In genomic region chr10:128908778-128909448, GRCm38 (mm10) we compare ENCODE assay signal across 8 mouse cellular contexts. TPM values are rescaled to one million over a fixed set of nuclear protein-coding genes. Genes with fewer than 3 reads are reported as not detected.
A peak's percentile ranks its signal among the peaks of the same experiment; 100 is the strongest.
DNase-seq lines count a peak whose midpoint lies in the region; ATAC-seq and TF ChIP-seq lines count a peak whose summit lies in the region.

No protein-coding gene starts in this region.

- peak; percentile 73 for DNase-seq in MN1 (ENCODE audit: low spot score)
- DNase-seq in liver, postnatal 0 days, result no peak
- DNase-seq in ovary, postnatal 36 days (ENCODE audit: low spot score), result no peak
- no peak for DNase-seq in left cerebral cortex, adult 9 months (ENCODE audit: low spot score in 2 of 2)
- DNase-seq in spleen, postnatal 36 days (ENCODE audit: low spot score in 2 of 2), result no peak
- DNase-seq in thymus, postnatal 4 days, result no peak

- H3K4me3 ChIP-seq in intestine, embryonic 15.5 days (replicated peaks), result peak overlapping the region; percentile 75
- H3K4me3 ChIP-seq in liver, postnatal 0 days (ENCODE audit: low read depth, low read length), result peak overlapping the region; percentile 71

- peak overlapping the region; percentile 92 for H3K27ac ChIP-seq in intestine, embryonic 15.5 days
- H3K27ac ChIP-seq in liver, postnatal 0 days (ENCODE audit: low read depth), result peak overlapping the region; percentile 73

- 47% methylated on average over 13 of the region's 13 CpGs for WGBS in intestine, embryonic 15.5 days
- WGBS in liver, postnatal 0 days (ENCODE audit: insufficient replicate concordance), result 62% methylated on average over 13 of the region's 13 CpGs

- peaks cover 6% of the 10 kb centered on the region for H3K36me3 ChIP-seq in intestine, embryonic 15.5 days
- 0 out of 2 replicates have a peak, but pooled peaks cover 9% of the 10 kb centered on the region for H3K36me3 ChIP-seq in liver, postnatal 0 days (replicated peaks; ENCODE audit: insufficient read depth, low read length)

- 0 out of 2 replicates have a peak, but pooled peaks have one; percentile 0 for ATAC-seq in common myeloid progenitor, adult 5-6 weeks (replicated peaks; ENCODE audit: low read depth, poor library complexity, severe bottlenecking)
- peak; percentile 56 for ATAC-seq in intestine, embryonic 15.5 days
- ATAC-seq in liver, postnatal 0 days, result no peak

- peak overlapping the region; percentile 84 for H3K4me2 ChIP-seq in intestine, embryonic 15.5 days (replicated peaks)
- peak overlapping the region; percentile 68 for H3K4me2 ChIP-seq in liver, postnatal 0 days (ENCODE audit: low read depth, low read length)

- peaks cover 21% of the 10 kb centered on the region for H3K4me1 ChIP-seq in intestine, embryonic 15.5 days (replicated peaks)
- peaks cover 2% of the 10 kb centered on the region; the same call in 1 of the 2 replicates for H3K4me1 ChIP-seq in liver, postnatal 0 days (ENCODE audit: insufficient read depth)

- TF ChIP-seq EP300 in liver, postnatal 0 days (IDR thresholded peaks at IDR 0.05; ENCODE audit: low read depth), result no peak

- no peaks in the 10 kb centered on the region for H3K9me3 ChIP-seq in intestine, embryonic 15.5 days
- H3K9me3 ChIP-seq in liver, postnatal 0 days (ENCODE audit: low read length), result no peaks in the 10 kb centered on the region

- H3K9ac ChIP-seq in intestine, embryonic 15.5 days, result peak overlapping the region; percentile 90
- peak overlapping the region; percentile 79 for H3K9ac ChIP-seq in liver, postnatal 0 days (replicated peaks)

- no peaks in the 10 kb centered on the region for H3K27me3 ChIP-seq in intestine, embryonic 15.5 days (replicated peaks)
- H3K27me3 ChIP-seq in liver, postnatal 0 days (ENCODE audit: insufficient read depth, low read length), result peaks cover 3% of the 10 kb centered on the region

- TF ChIP-seq CTCF in liver, postnatal 0 days (IDR thresholded peaks at IDR 0.05; ENCODE audit: low read depth), result no peak

RNA-seq across cellular contexts. Expression of gene Cd63, which starts 8.1 kb away (rescaled TPM):
- 38.5 and 39.6 TPM in 2 replicates for total RNA-seq in common myeloid progenitor, adult 5-6 weeks (2017)
- polyA plus RNA-seq in intestine, embryonic 15.5 days (2015; fragmentation: Nextera tagmentation; extraction: Ambion mirVana), result 708 and 725 TPM in 2 replicates
- polyA plus RNA-seq in liver, postnatal 0 days (2015; fragmentation: Nextera tagmentation; extraction: Ambion mirVana), result 271 and 296 TPM in 2 replicates

RNA-seq across cellular contexts. Expression of gene Rdh5, which starts 13.8 kb away (rescaled TPM):
- 2.7 and 7.7 TPM in 2 replicates for total RNA-seq in common myeloid progenitor, adult 5-6 weeks (2017)
- 11.7 and 12.0 TPM in 2 replicates for polyA plus RNA-seq in intestine, embryonic 15.5 days (2015; fragmentation: Nextera tagmentation; extraction: Ambion mirVana)
- polyA plus RNA-seq in liver, postnatal 0 days (2015; fragmentation: Nextera tagmentation; extraction: Ambion mirVana), result 54.5 and 63.1 TPM in 2 replicates

RNA-seq across cellular contexts. Expression of gene Bloc1s1, which starts 14.9 kb away (rescaled TPM):
- total RNA-seq in common myeloid progenitor, adult 5-6 weeks (2017), result 95.3 and 109 TPM in 2 replicates
- polyA plus RNA-seq in intestine, embryonic 15.5 days (2015; fragmentation: Nextera tagmentation; extraction: Ambion mirVana), result 194 and 203 TPM in 2 replicates
- polyA plus RNA-seq in liver, postnatal 0 days (2015; fragmentation: Nextera tagmentation; extraction: Ambion mirVana), result 128 and 130 TPM in 2 replicates

RNA-seq across cellular contexts. Expression of gene Gdf11, which starts 17.4 kb away (rescaled TPM):
- total RNA-seq in common myeloid progenitor, adult 5-6 weeks (2017), result 0.39 TPM in 1 of 2 replicates, not detected in the other
- polyA plus RNA-seq in intestine, embryonic 15.5 days (2015; fragmentation: Nextera tagmentation; extraction: Ambion mirVana), result 3.5 and 3.9 TPM in 2 replicates
- 0.17 and 0.23 TPM in 2 replicates for polyA plus RNA-seq in liver, postnatal 0 days (2015; fragmentation: Nextera tagmentation; extraction: Ambion mirVana)

RNA-seq across cellular contexts. Expression of gene Itga7, which starts 24.7 kb away (rescaled TPM):
- not detected in 2 replicates for total RNA-seq in common myeloid progenitor, adult 5-6 weeks (2017)
- polyA plus RNA-seq in intestine, embryonic 15.5 days (2015; fragmentation: Nextera tagmentation; extraction: Ambion mirVana), result 2.9 and 3.8 TPM in 2 replicates
- 0.66 and 0.70 TPM in 2 replicates for polyA plus RNA-seq in liver, postnatal 0 days (2015; fragmentation: Nextera tagmentation; extraction: Ambion mirVana)
